16 mouse cellular contexts compared by ENCODE assay signal in the genomic region with DNA sequence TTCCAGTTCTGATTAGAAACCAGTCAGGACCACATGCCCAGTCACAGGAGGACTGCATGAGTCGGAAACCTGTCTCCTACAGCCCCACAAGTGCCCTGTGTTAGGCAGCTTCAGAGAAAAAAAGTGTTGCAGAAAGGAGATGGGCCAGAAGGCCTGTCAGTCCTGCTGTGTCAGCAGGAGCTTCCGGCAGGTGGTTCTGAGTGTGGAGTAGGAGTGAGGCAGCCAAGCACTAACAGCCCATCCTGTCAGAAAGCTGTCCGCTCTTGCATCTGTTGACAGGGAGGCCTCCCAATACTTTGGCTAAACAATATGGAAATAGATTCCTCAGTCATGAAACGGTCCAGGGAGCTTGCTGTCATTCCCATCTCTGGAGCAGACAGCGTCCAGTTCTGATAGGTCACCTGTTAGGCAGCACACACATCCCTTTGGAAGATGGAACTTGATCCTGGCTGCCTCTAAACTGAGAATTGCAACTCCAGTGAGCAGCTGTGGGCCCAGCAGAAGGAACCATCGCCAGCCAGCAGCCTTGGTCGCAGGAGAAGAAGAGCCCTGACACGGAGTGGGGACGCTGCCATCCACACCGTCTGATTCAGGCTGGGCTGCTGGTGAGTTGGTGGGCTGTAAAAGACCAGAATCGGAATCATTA.
A peak's percentile ranks its signal among the peaks of the same experiment; 100 is the strongest.
DNase-seq lines count a peak whose midpoint lies in the region; ATAC-seq and TF ChIP-seq lines count a peak whose summit lies in the region.
"Had no signal": no experiment of that assay in that cellular context is flagged by ENCODE, and none has a peak within 500 bp of the region (broad histone marks: within the 10 kb centered on the region; RNA-seq: fewer than 3 reads in every experiment).

No protein-coding gene starts in this region.

- no peaks in the 10 kb centered on the region for H3K27me3 ChIP-seq in hindbrain, embryonic 15.5 days
- H3K27me3 ChIP-seq in hindbrain, embryonic 11.5 days (ENCODE audit: control insufficient read depth, insufficient read depth, low read length): no peaks in the 10 kb centered on the region
- no peaks in the 10 kb centered on the region for H3K27me3 ChIP-seq in midbrain, postnatal 0 days (ENCODE audit: insufficient read depth, low read length)
- H3K27me3 ChIP-seq in midbrain, embryonic 14.5 days (ENCODE audit: control insufficient read depth, insufficient read depth, low read length): no peaks in the 10 kb centered on the region
- H3K27me3 ChIP-seq: embryonic facial prominence, embryonic 15.5 days; forebrain, embryonic 12.5 days; neural tube, embryonic 12.5 days had no signal

- H3K9ac ChIP-seq in hindbrain, embryonic 15.5 days: no peak overlapping the region
- no peak overlapping the region for H3K9ac ChIP-seq in hindbrain, embryonic 11.5 days (ENCODE audit: low read depth, low read length)
- no peak overlapping the region for H3K9ac ChIP-seq in midbrain, postnatal 0 days (replicated peaks; ENCODE audit: low read length, poor library complexity, severe bottlenecking)
- H3K9ac ChIP-seq in midbrain, embryonic 14.5 days (replicated peaks; ENCODE audit: low read length): no peak overlapping the region
- H3K9ac ChIP-seq: embryonic facial prominence, embryonic 15.5 days; forebrain, embryonic 12.5 days; liver, postnatal 0 days; neural tube, embryonic 12.5 days had no signal

- peak; percentile 40; the same call in 1 of the 2 replicates for ATAC-seq in hindbrain, embryonic 15.5 days (ENCODE audit: low FRiP score, low read depth)
- ATAC-seq in hindbrain, embryonic 11.5 days (ENCODE audit: low FRiP score): no peak
- no peak; the same call in 1 of the 2 replicates for ATAC-seq in midbrain, postnatal 0 days (ENCODE audit: low FRiP score)
- no peak for ATAC-seq in midbrain, embryonic 14.5 days (ENCODE audit: low FRiP score, low TSS enrichment)
- ATAC-seq: liver, postnatal 0 days; midbrain, embryonic 16.5 days had no signal

- no peak overlapping the region for H3K4me2 ChIP-seq in hindbrain, embryonic 15.5 days
- H3K4me2 ChIP-seq in hindbrain, embryonic 11.5 days (replicated peaks; ENCODE audit: low read depth, low read length): no peak overlapping the region
- no peak overlapping the region for H3K4me2 ChIP-seq in midbrain, postnatal 0 days (ENCODE audit: low read depth, low read length, poor library complexity, severe bottlenecking)
- no peak overlapping the region for H3K4me2 ChIP-seq in midbrain, embryonic 14.5 days (ENCODE audit: low read length)
- H3K4me2 ChIP-seq: embryonic facial prominence, embryonic 15.5 days; forebrain, embryonic 12.5 days; neural tube, embryonic 12.5 days had no signal

- no peak overlapping the region for H3K4me3 ChIP-seq in hindbrain, embryonic 15.5 days
- no peak overlapping the region for H3K4me3 ChIP-seq in hindbrain, embryonic 11.5 days (ENCODE audit: low read depth, low read length)
- no peak overlapping the region for H3K4me3 ChIP-seq in midbrain, postnatal 0 days (ENCODE audit: low read depth, low read length)
- no peak overlapping the region for H3K4me3 ChIP-seq in midbrain, embryonic 14.5 days (replicated peaks; ENCODE audit: low read depth, low read length)
- H3K4me3 ChIP-seq: embryonic facial prominence, embryonic 15.5 days; forebrain, embryonic 12.5 days; left cerebral cortex, adult 2 months; neural tube, embryonic 12.5 days had no signal

- no peaks in the 10 kb centered on the region for H3K36me3 ChIP-seq in hindbrain, embryonic 15.5 days
- H3K36me3 ChIP-seq in hindbrain, embryonic 11.5 days (ENCODE audit: control insufficient read depth, insufficient read depth, low read length): no peaks in the 10 kb centered on the region
- H3K36me3 ChIP-seq in midbrain, postnatal 0 days (ENCODE audit: insufficient read depth, low read length): no peaks in the 10 kb centered on the region
- H3K36me3 ChIP-seq in midbrain, embryonic 14.5 days (ENCODE audit: control insufficient read depth, insufficient read depth, low read length): 0 out of 2 replicates have a peak, but pooled peaks cover 5% of the 10 kb centered on the region
- H3K36me3 ChIP-seq: embryonic facial prominence, embryonic 15.5 days; forebrain, embryonic 12.5 days; neural tube, embryonic 12.5 days had no signal

- TF ChIP-seq CTCF in midbrain, postnatal 0 days (IDR thresholded peaks at IDR 0.05): no peak

- DNase-seq in hindbrain, embryonic 11.5 days (ENCODE audit: low spot score): no peak
- peak; percentile 49 for DNase-seq in midbrain, postnatal 0 days (ENCODE audit: low spot score)
- no peak for DNase-seq in midbrain, embryonic 14.5 days
- peak; percentile 66 to 73 for DNase-seq in cerebellum, adult 18-20 months
- DNase-seq in adrenal gland, postnatal 10 days: no peak
- no peak for DNase-seq in urinary bladder, postnatal 4 days (ENCODE audit: low spot score in 2 of 2)
- DNase-seq: gastrocnemius, postnatal 10 days; liver, postnatal 0 days; lung, postnatal 4 days; thymus, postnatal 25 days had no signal

- no peaks in the 10 kb centered on the region for H3K9me3 ChIP-seq in hindbrain, embryonic 15.5 days
- no peaks in the 10 kb centered on the region for H3K9me3 ChIP-seq in hindbrain, embryonic 11.5 days (ENCODE audit: control insufficient read depth, low read length)
- no peaks in the 10 kb centered on the region for H3K9me3 ChIP-seq in midbrain, postnatal 0 days (ENCODE audit: low read length)
- no peaks in the 10 kb centered on the region for H3K9me3 ChIP-seq in midbrain, embryonic 14.5 days (ENCODE audit: control insufficient read depth, low read length)
- H3K9me3 ChIP-seq: embryonic facial prominence, embryonic 15.5 days; forebrain, embryonic 12.5 days; neural tube, embryonic 12.5 days had no signal

- no peak overlapping the region for H3K27ac ChIP-seq in hindbrain, embryonic 15.5 days (replicated peaks)
- no peak overlapping the region for H3K27ac ChIP-seq in hindbrain, embryonic 11.5 days (ENCODE audit: low read depth, low read length)
- H3K27ac ChIP-seq in midbrain, postnatal 0 days (ENCODE audit: low read depth, low read length): no peak overlapping the region
- no peak overlapping the region for H3K27ac ChIP-seq in midbrain, embryonic 14.5 days (replicated peaks; ENCODE audit: low read depth, low read length)
- H3K27ac ChIP-seq: embryonic facial prominence, embryonic 15.5 days; forebrain, embryonic 12.5 days; left cerebral cortex, adult 2 months; neural tube, embryonic 12.5 days had no signal

- 81% methylated on average over 11 of the region's 11 CpGs for WGBS in hindbrain, embryonic 15.5 days
- 86% methylated on average over 11 of the region's 11 CpGs for WGBS in hindbrain, embryonic 11.5 days
- 86% methylated on average over 11 of the region's 11 CpGs for WGBS in midbrain, postnatal 0 days
- WGBS in midbrain, embryonic 14.5 days: 85% methylated on average over 11 of the region's 11 CpGs

- no peaks in the 10 kb centered on the region for H3K4me1 ChIP-seq in hindbrain, embryonic 15.5 days (replicated peaks)
- H3K4me1 ChIP-seq in hindbrain, embryonic 11.5 days (replicated peaks; ENCODE audit: control insufficient read depth, insufficient read depth, low read length): no peaks in the 10 kb centered on the region
- no peaks in the 10 kb centered on the region for H3K4me1 ChIP-seq in midbrain, postnatal 0 days (ENCODE audit: insufficient read depth, low read length)
- H3K4me1 ChIP-seq in midbrain, embryonic 14.5 days (ENCODE audit: control insufficient read depth, insufficient read depth, low read length): no peaks in the 10 kb centered on the region
- H3K4me1 ChIP-seq: embryonic facial prominence, embryonic 15.5 days had no signal

Comparison
In these comparisons a context has a peak if more than half of its experiments do, and no peak if none do; other contexts are left out.
1. DNase-seq: peak in midbrain, postnatal 0 days (single experiment) and cerebellum, adult 18-20 months (2 of 2); none in hindbrain, embryonic 11.5 days (single experiment), midbrain, embryonic 14.5 days (single experiment), adrenal gland, postnatal 10 days (single experiment) and urinary bladder, postnatal 4 days (0 of 2).